Mouse (Mus musculus) kidney, adult 10 weeks (tissue): ENCODE measurements around the gene Baz1a. TPM values are rescaled to one million over a fixed set of nuclear protein-coding genes. Genes with fewer than 3 reads are reported as not detected.

ENCODE experiments used
- polyA plus RNA-seq: library from polyadenylated mRNA; stranded (reverse); fragments of 350-450 nt; fragmentation: Illumina TruSeq; extraction: RNeasy Lipid Tissue Mini Kit (QIAGEN cat#74804); gene quantifications from one replicate; pipeline ENCODE4 v1.2.3, GENCODE M21; 2014; ENCODE audit warnings: low read depth, low replicate concordance

The Baz1a gene
- polyA plus RNA-seq = 10.2 TPM

GRCm38 (mm10) chr12:55013626-55014398, at the start of gene Baz1a:
Gene Baz1a, minus strand, starts transcription at chr12:55014348.

GRCm38 (mm10) chr12:54986052-54986717, 28.0 kb downstream of the Baz1a start, which contains the start of gene Gm20403:
Gene Gm20403, minus strand, starts transcription at chr12:54986529.

GRCm38 (mm10) chr12:54862606-54863535, 151.3 kb downstream of the Baz1a start, which contains the start of gene Cfl2:
Gene Cfl2, minus strand, starts transcription at chr12:54862877.

Other genes with a start within 250 kb of the Baz1a start
- 325 TPM for gene Snx6, start 218.6 kb downstream of the Baz1a start, polyA plus RNA-seq
- 367 TPM for gene Cfl2, start 151.5 kb downstream of the Baz1a start, polyA plus RNA-seq
- not detected for gene Gm20403, start 27.8 kb downstream of the Baz1a start, polyA plus RNA-seq
- gene 2700097O09Rik, start 65.8 kb upstream of the Baz1a start, polyA plus RNA-seq = 25.8 TPM
- gene Srp54a, start 65.9 kb upstream of the Baz1a start, polyA plus RNA-seq = 481 TPM
- gene Fam177a, start 110.1 kb upstream of the Baz1a start, polyA plus RNA-seq = not detected
- gene Srp54b, start 140.8 kb upstream of the Baz1a start, polyA plus RNA-seq = 1.8 TPM
- gene 1700047I17Rik2, start 185.2 kb upstream of the Baz1a start, polyA plus RNA-seq = 26.1 TPM
- gene Srp54c, start 215.8 kb upstream of the Baz1a start, polyA plus RNA-seq = 145 TPM